Mouse (Mus musculus) mouse embryonic stem cell (cell line): ENCODE results near the gene Fam122c.
"Not testable (repeated sequence)": the region's sequence is repeated elsewhere in the genome, so short reads cannot be mapped to it uniquely, and the experiment has no call there.

Experiments used
- in situ Hi-C, 2 experiments: fragments of 300-500 bp; cut with MboI; formaldehyde crosslinking; loops; 1 replicate in 1 of 2; 3 replicates in 1 of 2; pipeline ENCODE4 v1.14.3; 2019 to 2020; ENCODE audit warnings: low sequenced_read_pairs in 2 of 2, low pct_unique_long_range_greater_than_20kb in 1 of 2, mixed read lengths in 1 of 2; ENCODE audit not compliant: unreplicated experiment in 1 of 2

Gene Fam122c

GRCm38 (mm10) chrX:53273124-53273523 is at the start of gene Fam122c:
TSS of gene Fam122c (plus strand) at chrX:53273424.
- in situ Hi-C loops = no loop called here

- in situ Hi-C loops = no loop called here
These were observed 48.8 kb upstream of the Fam122c start for GRCm38 (mm10) chrX:53224353-53224944.

- in situ Hi-C loops = loop anchor here (25.0 kb wide), 3 partner anchors 105 to 220 kb away; no protein-coding TSS in a partner anchor
These were observed 41.3 kb upstream of the Fam122c start for GRCm38 (mm10) chrX:53231965-53232364.

GRCm38 (mm10) chrX:53233689-53234088 is 39.5 kb upstream of the Fam122c start:
- in situ Hi-C loops = loop anchor here (25.0 kb wide), 3 partner anchors 104 to 221 kb away; no protein-coding TSS in a partner anchor

GRCm38 (mm10) chrX:53236404-53236803 is 36.8 kb upstream of the Fam122c start:
- in situ Hi-C loops = loop anchor here (25.0 kb wide), 3 partner anchors 101 to 224 kb away; no protein-coding TSS in a partner anchor

- in situ Hi-C loops = loop anchor here (25.0 kb wide), 3 partner anchors 99 to 226 kb away; no protein-coding TSS in a partner anchor
These were observed 35.3 kb upstream of the Fam122c start for GRCm38 (mm10) chrX:53237971-53238370.

GRCm38 (mm10) chrX:53240011-53240410 is 33.2 kb upstream of the Fam122c start, which contains the start of gene Plac1:
TSS of gene Plac1 (minus strand) at chrX:53240111.
- in situ Hi-C loops = loop anchor here (25.0 kb wide), 3 partner anchors 97 to 228 kb away; no protein-coding TSS in a partner anchor

- in situ Hi-C loops = no loop called here
These were observed 18.0 kb upstream of the Fam122c start for GRCm38 (mm10) chrX:53255195-53255594.

- in situ Hi-C loops = no loop called here
These were observed 7.0 kb upstream of the Fam122c start for GRCm38 (mm10) chrX:53266186-53266585.

GRCm38 (mm10) chrX:53268856-53269255 is 4.4 kb upstream of the Fam122c start:
- in situ Hi-C loops = no loop called here

- in situ Hi-C loops = no loop called here
These were observed 3.7 kb upstream of the Fam122c start, which contains the start of gene Fam122b for GRCm38 (mm10) chrX:53269289-53270062. TSS of gene Fam122b (minus strand) at chrX:53269805.

GRCm38 (mm10) chrX:53270063-53270432 is 3.2 kb upstream of the Fam122c start:
- in situ Hi-C loops = no loop called here

GRCm38 (mm10) chrX:53271628-53272027 is 1.6 kb upstream of the Fam122c start:
- in situ Hi-C loops = not testable (repeated sequence)

GRCm38 (mm10) chrX:53287924-53288323 is 14.7 kb downstream of the Fam122c start:
- in situ Hi-C loops = no loop called here

GRCm38 (mm10) chrX:53320564-53320963 is 47.3 kb downstream of the Fam122c start:
- in situ Hi-C loops = no loop called here

GRCm38 (mm10) chrX:53321111-53321510 is 47.9 kb downstream of the Fam122c start:
- in situ Hi-C loops = no loop called here

- in situ Hi-C loops = loop anchor here in 1 of 2 experiments (25.0 kb wide), 1 partner anchor 93 kb away; the partner anchor contains the start of gene Plac1
These were observed 57.2 kb downstream of the Fam122c start for GRCm38 (mm10) chrX:53330396-53330795.

GRCm38 (mm10) chrX:53337355-53337754 is 64.1 kb downstream of the Fam122c start:
- in situ Hi-C loops = loop anchor here in 1 of 2 experiments (25.0 kb wide), 1 partner anchor 100 kb away; the partner anchor contains the start of gene Plac1

GRCm38 (mm10) chrX:53341531-53341930 is 68.3 kb downstream of the Fam122c start:
- in situ Hi-C loops = loop anchor here in 1 of 2 experiments (25.0 kb wide), 1 partner anchor 104 kb away; the partner anchor contains the start of gene Plac1
